Mouse (Mus musculus) lung, embryonic 16.5 days (tissue): ENCODE data around the gene Cdc42bpb. TPM values are rescaled to one million over a fixed set of nuclear protein-coding genes. Genes with fewer than 3 reads are reported as not detected.

Experiments used
- ATAC-seq: fragments of 200-750 bp; cut with Nextera tagmentation; 2 replicates; pipeline ENCODE4 v1.8.0; 2017; ENCODE audit warnings: low read depth, mild to moderate bottlenecking, moderate library complexity
- H3K27ac ChIP-seq: fragments of 300-500 bp; sonication (generic); 2 replicates; pipeline ENCODE4 v1.5.1; 2014; ENCODE audit warnings: mild to moderate bottlenecking, control low read depth, low read length
- H3K27me3 ChIP-seq: fragments of 300-500 bp; sonication (generic); 2 replicates; pipeline ENCODE4 v1.6.1; 2014; ENCODE audit warnings: low read depth, low read length, mixed read lengths; ENCODE audit not compliant: control insufficient read depth, insufficient read depth
- H3K36me3 ChIP-seq: fragments of 300-500 bp; sonication (generic); 2 replicates; pipeline ENCODE4 v1.6.1; 2014; ENCODE audit warnings: low read length; ENCODE audit not compliant: control insufficient read depth, insufficient read depth
- H3K4me1 ChIP-seq: fragments of 300-500 bp; sonication (generic); replicated peaks from 2 replicates; pipeline ENCODE4 v1.6.1; 2014; ENCODE audit warnings: low read length, mixed read lengths; ENCODE audit not compliant: control insufficient read depth, insufficient read depth
- H3K4me2 ChIP-seq: fragments of 300-500 bp; sonication (generic); 2 replicates; pipeline ENCODE4 v1.6.1; 2014; ENCODE audit warnings: low read depth, low read length, control low read depth
- H3K4me3 ChIP-seq: fragments of 300-500 bp; sonication (generic); 2 replicates; pipeline ENCODE4 v1.5.1; 2014; ENCODE audit warnings: mild to moderate bottlenecking, low read length, control low read depth
- H3K9ac ChIP-seq: fragments of 300-500 bp; sonication (generic); 2 replicates; pipeline ENCODE4 v1.6.1; 2014; ENCODE audit warnings: low read length, control low read depth
- H3K9me3 ChIP-seq: fragments of 300-500 bp; sonication (generic); 2 replicates; pipeline ENCODE4 v1.6.1; 2016; ENCODE audit warnings: low read length; ENCODE audit not compliant: control insufficient read depth
- WGBS: fragments of 180-500 bp; shearing (Covaris S2); extraction: QIAGEN DNeasy Blood & Tissue Kit; methylation state at CpG from one replicate; pipeline ENCODE4 v1.1.7; 2014; 5-methylcytosine and 5-hydroxymethylcytosine counted together
- polyA plus RNA-seq: library from polyadenylated mRNA; unstranded; fragments of >200 nt; fragmentation: Nextera tagmentation; extraction: Ambion mirVana; gene quantifications from 2 replicates; pipeline ENCODE4 v1.2.1, GENCODE M21; 2015

Gene Cdc42bpb
- polyA plus RNA-seq, 1 experiment from 2014 or later = 36.1 TPM

DNA sequence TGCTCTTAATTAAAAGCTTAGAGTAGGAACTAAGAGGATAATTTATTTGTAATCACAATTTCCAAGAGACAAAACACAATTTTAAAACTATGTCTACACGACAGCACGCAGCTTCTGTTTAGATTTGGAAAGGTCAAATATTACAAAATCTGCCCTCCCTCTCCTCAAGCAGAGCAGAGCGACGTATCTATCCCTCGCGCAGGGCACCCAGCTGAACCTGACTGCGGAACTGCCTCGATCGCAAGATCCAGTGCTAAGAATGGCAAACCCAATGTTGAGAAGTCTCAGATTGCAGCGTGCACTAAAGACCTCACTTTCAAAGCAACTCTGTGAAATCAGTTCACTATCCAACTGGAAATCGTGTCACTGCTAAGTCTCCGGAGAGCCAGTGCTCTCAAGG lies 2.0 kb downstream of the Cdc42bpb start:
- peak overlapping the region; percentile 99 for H3K4me3 ChIP-seq
- peaks cover 38% of the 10 kb centered on the region for H3K4me1 ChIP-seq
- no peaks in the 10 kb centered on the region for H3K27me3 ChIP-seq
- H3K9me3 ChIP-seq = no peaks in the 10 kb centered on the region
- peak overlapping the region; percentile 30 for H3K27ac ChIP-seq
- peak overlapping the region; percentile 92 for H3K4me2 ChIP-seq
- H3K9ac ChIP-seq = peak overlapping the region; percentile 96
- 30% methylated on average over 12 of the region's 12 CpGs for WGBS
- no peak for ATAC-seq
- H3K36me3 ChIP-seq = no peaks in the 10 kb centered on the region

DNA sequence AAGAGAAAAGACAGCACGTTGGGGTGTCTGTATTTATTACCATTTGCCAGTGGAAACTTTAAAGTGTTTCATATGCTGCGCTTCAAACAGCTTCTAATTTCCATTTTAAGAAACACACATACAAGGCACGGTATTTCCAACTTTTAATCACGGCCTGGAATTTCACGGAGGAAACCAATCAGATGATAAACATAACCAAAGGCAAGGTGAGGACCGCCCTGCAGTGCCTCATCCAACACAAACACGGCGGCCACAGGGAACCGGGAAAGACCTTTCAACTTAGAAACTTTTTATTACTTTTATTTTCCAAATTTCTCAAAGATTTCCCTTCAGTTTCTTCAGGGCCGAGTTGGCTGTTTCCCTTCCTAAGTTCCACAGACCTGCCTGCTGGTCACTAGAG lies 2.8 kb downstream of the Cdc42bpb start:
- H3K27ac ChIP-seq = no peak overlapping the region
- H3K4me2 ChIP-seq = peak overlapping the region; percentile 92
- H3K9me3 ChIP-seq = no peaks in the 10 kb centered on the region
- no peaks in the 10 kb centered on the region for H3K36me3 ChIP-seq
- WGBS = 52% methylated on average over 10 of the region's 10 CpGs
- H3K27me3 ChIP-seq = no peaks in the 10 kb centered on the region
- no peak for ATAC-seq
- H3K4me1 ChIP-seq = peaks cover 42% of the 10 kb centered on the region
- no peak overlapping the region for H3K9ac ChIP-seq
- H3K4me3 ChIP-seq = peak overlapping the region; percentile 99

DNA sequence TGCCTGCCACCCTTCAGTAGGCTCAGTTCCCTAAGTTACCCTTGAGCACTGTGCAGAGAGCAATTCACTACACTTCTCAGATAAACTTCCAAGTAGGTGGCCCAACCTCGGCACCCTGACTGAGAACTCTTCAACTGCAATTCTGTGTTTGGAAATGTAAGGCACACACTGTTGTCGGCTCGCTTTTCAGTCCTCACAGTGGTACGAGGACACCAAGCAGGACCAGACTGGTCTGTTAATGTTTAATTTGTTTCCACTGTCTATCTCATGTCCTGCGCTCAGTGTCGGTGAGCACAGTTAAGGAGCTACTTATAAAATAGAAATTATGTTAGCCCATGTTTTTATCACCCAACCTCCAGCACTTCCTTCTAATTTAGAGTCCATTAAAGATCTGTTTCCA lies 4.1 kb downstream of the Cdc42bpb start:
- Histone ChIP-seq H3K4me2 (no peak overlapping the region), H3K4me1 (peaks cover 48% of the 10 kb centered on the region), H3K27ac (no peak overlapping the region), H3K9me3 (no peaks in the 10 kb centered on the region), H3K27me3 (no peaks in the 10 kb centered on the region), H3K9ac (no peak overlapping the region), H3K4me3 (no peak overlapping the region), H3K36me3 (no peaks in the 10 kb centered on the region)
- WGBS = 54% methylated on average over 6 of the region's 6 CpGs
- no peak for ATAC-seq

DNA sequence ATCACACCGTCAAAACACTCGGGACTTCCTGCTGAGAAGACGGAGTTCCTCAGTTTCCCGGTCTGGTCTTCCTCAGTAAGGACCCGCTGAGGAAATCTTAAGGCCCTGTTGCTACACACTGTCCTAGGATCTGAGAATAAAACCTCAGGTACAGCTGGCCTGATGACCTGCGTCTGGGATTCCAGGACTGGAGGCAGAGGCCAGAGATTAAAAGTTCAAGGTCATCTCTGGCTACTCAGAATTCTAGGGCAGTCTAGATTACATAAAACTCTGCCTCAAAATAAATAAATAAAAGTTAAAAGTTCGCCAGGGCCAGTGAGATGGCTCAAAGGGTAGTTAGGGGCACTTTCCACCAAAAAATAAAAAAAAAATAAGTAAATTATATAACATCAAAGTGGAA lies 5.6 kb downstream of the Cdc42bpb start:
- WGBS = 73% methylated on average over 7 of the region's 7 CpGs
- Histone ChIP-seq H3K9ac (no peak overlapping the region), H3K4me2 (no peak overlapping the region), H3K4me3 (no peak overlapping the region), H3K4me1 (peaks cover 51% of the 10 kb centered on the region), H3K36me3 (no peaks in the 10 kb centered on the region), H3K27ac (no peak overlapping the region), H3K27me3 (no peaks in the 10 kb centered on the region), H3K9me3 (no peaks in the 10 kb centered on the region)
- no peak for ATAC-seq

DNA sequence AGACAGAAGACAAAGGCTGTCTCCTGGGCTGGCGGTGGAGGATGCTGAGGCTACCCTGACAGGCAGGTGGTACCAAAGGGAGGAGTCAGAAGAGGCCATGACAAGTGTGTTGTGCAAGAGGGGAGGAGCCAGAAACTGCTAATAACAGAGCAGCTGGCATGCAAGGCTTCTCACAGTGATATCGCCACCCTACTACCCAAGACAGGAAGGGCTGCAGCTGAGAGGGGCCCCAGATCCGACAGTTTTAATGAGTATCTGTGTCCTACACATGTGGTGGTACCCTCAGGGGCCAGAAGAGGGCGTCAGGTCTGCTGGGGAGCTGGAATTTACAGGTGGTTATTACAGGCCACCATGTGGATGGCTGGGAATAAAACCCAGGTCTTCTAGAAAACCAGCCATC lies 7.3 kb downstream of the Cdc42bpb start:
- Histone ChIP-seq H3K9me3 (no peaks in the 10 kb centered on the region), H3K27ac (no peak overlapping the region), H3K4me1 (peaks cover 51% of the 10 kb centered on the region), H3K9ac (no peak overlapping the region), H3K4me3 (no peak overlapping the region), H3K27me3 (no peaks in the 10 kb centered on the region), H3K4me2 (no peak overlapping the region), H3K36me3 (no peaks in the 10 kb centered on the region)
- 54% methylated on average over 4 of the region's 4 CpGs for WGBS
- ATAC-seq = no peak

- 0 out of 2 replicates have a peak, but pooled peaks have one; percentile 32 for ATAC-seq
- WGBS = 74% methylated on average over 7 of the region's 7 CpGs
- H3K4me1 ChIP-seq = peaks cover 40% of the 10 kb centered on the region
Observed at GRCm38 (mm10) chr12:111367065-111367464, 10.5 kb downstream of the Cdc42bpb start.

GRCm38 (mm10) chr12:111364234-111364633 lies 13.3 kb downstream of the Cdc42bpb start:
- H3K9ac ChIP-seq = no peak overlapping the region
- H3K4me3 ChIP-seq = no peak overlapping the region
- H3K27me3 ChIP-seq = no peaks in the 10 kb centered on the region
- WGBS = 95% methylated on average over 3 of the region's 3 CpGs
- ATAC-seq = no peak
- H3K36me3 ChIP-seq = no peaks in the 10 kb centered on the region
- H3K27ac ChIP-seq = no peak overlapping the region
- H3K4me1 ChIP-seq = peaks cover 42% of the 10 kb centered on the region
- H3K9me3 ChIP-seq = no peaks in the 10 kb centered on the region
- no peak overlapping the region for H3K4me2 ChIP-seq

More at GRCm38 (mm10) chr12:111367065-111367464, 10.5 kb downstream of the Cdc42bpb start:
- Histone ChIP-seq H3K4me2 (no peak overlapping the region), H3K4me3 (no peak overlapping the region), H3K27me3 (no peaks in the 10 kb centered on the region), H3K27ac (no peak overlapping the region), H3K36me3 (no peaks in the 10 kb centered on the region), H3K9me3 (no peaks in the 10 kb centered on the region), H3K9ac (no peak overlapping the region)

DNA sequence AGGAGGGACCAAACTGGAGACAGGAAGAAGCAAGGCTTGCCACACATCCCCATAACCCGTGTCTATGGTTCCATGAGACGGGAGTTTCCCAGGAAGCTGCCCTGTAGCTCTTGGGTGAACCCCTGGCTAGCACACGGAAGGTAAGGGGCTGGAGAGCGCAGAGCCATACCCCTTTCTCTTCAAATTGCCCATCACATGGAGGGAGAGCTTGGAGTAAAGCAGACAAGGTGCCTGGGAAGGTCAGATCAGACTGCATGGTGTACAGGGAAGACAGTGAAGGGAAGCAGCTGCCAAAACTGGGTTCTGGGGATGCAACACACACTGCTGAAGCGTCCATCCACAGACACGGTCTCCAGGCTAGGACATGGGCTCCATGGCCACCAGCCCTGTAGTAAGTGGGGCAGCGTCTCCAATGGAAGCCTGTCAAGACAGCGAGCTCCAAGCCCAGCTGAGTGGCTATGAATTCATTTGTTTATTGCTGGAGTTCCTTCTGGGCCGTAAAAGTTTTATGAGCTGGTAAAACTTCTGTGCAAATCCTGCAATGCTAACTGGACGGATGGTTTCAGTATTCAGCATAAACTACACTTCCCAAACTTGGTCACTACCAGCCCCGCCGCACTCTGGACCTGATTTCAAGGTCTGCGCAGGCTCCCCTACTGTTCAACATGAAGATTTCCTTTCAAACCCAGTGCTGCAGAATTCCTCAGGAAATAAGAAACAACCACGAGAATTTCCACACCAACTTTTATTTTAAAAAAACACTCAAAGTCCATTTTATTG lies 16.0 kb downstream of the Cdc42bpb start:
- ATAC-seq = no peak
- H3K4me1 ChIP-seq = peaks cover 26% of the 10 kb centered on the region
- H3K9me3 ChIP-seq = no peaks in the 10 kb centered on the region
- WGBS = 67% methylated on average over 14 of the region's 14 CpGs
- no peaks in the 10 kb centered on the region for H3K36me3 ChIP-seq
- no peak overlapping the region for H3K27ac ChIP-seq
- H3K27me3 ChIP-seq = no peaks in the 10 kb centered on the region
- H3K4me3 ChIP-seq = no peak overlapping the region
- no peak overlapping the region for H3K4me2 ChIP-seq
- no peak overlapping the region for H3K9ac ChIP-seq

- Histone ChIP-seq H3K27me3 (no peaks in the 10 kb centered on the region), H3K36me3 (no peaks in the 10 kb centered on the region), H3K4me3 (no peak overlapping the region), H3K4me2 (no peak overlapping the region), H3K4me1 (peaks cover 24% of the 10 kb centered on the region), H3K27ac (no peak overlapping the region), H3K9ac (no peak overlapping the region), H3K9me3 (no peaks in the 10 kb centered on the region)
- ATAC-seq = no peak
- 86% methylated on average over 16 of the region's 16 CpGs for WGBS
Observed at GRCm38 (mm10) chr12:111360671-111361070, 16.8 kb downstream of the Cdc42bpb start.
